In genomic region chr7:99695471-99696057, GRCm38 (mm10) we compare ENCODE assay signal across 16 mouse cellular contexts. TPM values are rescaled to one million over a fixed set of nuclear protein-coding genes. Genes with fewer than 3 reads are reported as not detected.
"Had no signal": no experiment of that assay in that cellular context is flagged by ENCODE, and none has a peak within 500 bp of the region (broad histone marks: within the 10 kb centered on the region; RNA-seq: fewer than 3 reads in every experiment).

No protein-coding gene starts in this region.

- H3K4me3 ChIP-seq: layer of hippocampus, adult 2 months; limb, embryonic 12.5 days; liver, embryonic 15.5 days; midbrain, embryonic 13.5 days had no signal

- H3K4me1 ChIP-seq: limb, embryonic 12.5 days; liver, embryonic 15.5 days; midbrain, embryonic 13.5 days had no signal

- H3K27me3 ChIP-seq: liver, embryonic 15.5 days; midbrain, embryonic 13.5 days had no signal

- H3K9me3 ChIP-seq: limb, embryonic 12.5 days; liver, embryonic 15.5 days; midbrain, embryonic 13.5 days had no signal

- ATAC-seq: inflammation-experienced regulatory T-cells, adult 6 months; lung, postnatal 0 days; midbrain, embryonic 13.5 days had no signal

- H3K36me3 ChIP-seq: limb, embryonic 12.5 days; liver, embryonic 15.5 days; midbrain, embryonic 13.5 days had no signal

- H3K27ac ChIP-seq: layer of hippocampus, adult 2 months; limb, embryonic 12.5 days; liver, embryonic 15.5 days; midbrain, embryonic 13.5 days; stomach, postnatal 0 days had no signal

- H3K9ac ChIP-seq: limb, embryonic 12.5 days; liver, embryonic 15.5 days; midbrain, embryonic 13.5 days had no signal

- H3K4me2 ChIP-seq: limb, embryonic 12.5 days; liver, embryonic 15.5 days; midbrain, embryonic 13.5 days had no signal

- DNase-seq: kidney, postnatal 25 days; liver; lung, adult 2 months; lung, postnatal 36 days; right cerebral cortex, adult 18-20 months; right cerebral cortex, postnatal 25 days; thymus, postnatal 4 days had no signal

RNA-seq across cellular contexts. Expression of gene Slco2b1, which starts 15.6 kb away (rescaled TPM):
- polyA plus RNA-seq: inflammation-experienced regulatory T-cells, adult 6 months had no signal

RNA-seq across cellular contexts. Expression of gene Olfr520, which starts 34.5 kb away (rescaled TPM):
- polyA plus RNA-seq: inflammation-experienced regulatory T-cells, adult 6 months; limb, embryonic 12.5 days; liver, embryonic 15.5 days; lung, adult 2 months; lung, postnatal 0 days; midbrain, embryonic 13.5 days; midbrain, postnatal 0 days; neural tube, embryonic 14.5 days; stomach, postnatal 0 days had no signal
